21 mouse cellular contexts compared by ENCODE assay signal in the genomic region with DNA sequence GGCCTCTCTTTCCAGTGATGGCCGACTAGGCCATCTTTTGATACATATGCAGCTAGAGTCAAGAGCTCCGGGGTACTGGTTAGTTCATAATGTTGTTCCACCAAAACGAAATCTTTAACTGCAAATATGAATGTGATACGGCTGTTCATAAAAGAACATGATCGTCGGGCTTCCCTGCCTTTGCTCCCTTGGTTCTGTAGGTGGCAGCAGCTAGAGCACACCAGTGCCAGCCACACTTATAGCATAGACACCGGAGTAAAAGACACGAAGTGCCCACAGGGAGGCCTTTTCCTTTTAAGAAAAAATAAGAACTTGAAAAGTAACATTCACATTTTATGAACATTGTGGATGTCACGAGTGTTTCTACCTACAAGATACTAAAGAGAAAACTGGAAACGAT.
A peak's percentile ranks its signal among the peaks of the same experiment; 100 is the strongest.
DNase-seq lines count a peak whose midpoint lies in the region; ATAC-seq and TF ChIP-seq lines count a peak whose summit lies in the region.
"Had no signal": no experiment of that assay in that cellular context is flagged by ENCODE, and none has a peak within 500 bp of the region (broad histone marks: within the 10 kb centered on the region; RNA-seq: fewer than 3 reads in every experiment).

No protein-coding gene starts in this region.

- TF ChIP-seq EP300 in CH12.LX (IDR thresholded peaks at IDR 0.05; ENCODE audit: low read length), result no peak
- no peak for TF ChIP-seq EP300 in liver, postnatal 0 days (IDR thresholded peaks at IDR 0.05; ENCODE audit: low read depth)

- intact Hi-C loops in left cerebral cortex, adult 2 months (cut with DNase I), result no loop called here
- intact Hi-C loops in left cerebral cortex, postnatal 25 days (cut with DNase I), result no loop called here

- no peaks in the 10 kb centered on the region for H3K79me2 ChIP-seq in CH12.LX (replicated peaks; ENCODE audit: control insufficient read depth, extremely low read depth, insufficient read depth, poor library complexity, severe bottlenecking)

- dilution Hi-C loops in CH12.LX (cut with MboI; ENCODE audit: extremely low pct_ligation_motif_present, extremely low pct_unique_long_range_greater_than_20kb, low sequenced_read_pairs), result no loop called here

- no peaks in the 10 kb centered on the region for H3K36me3 ChIP-seq in CH12.LX (replicated peaks in 1 of 2; ENCODE audit: control insufficient read depth in 1 of 2, insufficient read depth in 1 of 2, low read length in 1 of 2)
- no peaks in the 10 kb centered on the region for H3K36me3 ChIP-seq in liver, postnatal 0 days (replicated peaks; ENCODE audit: insufficient read depth, low read length)
- H3K36me3 ChIP-seq: hindbrain, embryonic 12.5 days; limb, embryonic 12.5 days; liver, embryonic 15.5 days had no signal

- peak; percentile 90 for ATAC-seq in frontal cortex, adult (ENCODE audit: low TSS enrichment)
- no peak for ATAC-seq in liver, postnatal 0 days
- ATAC-seq: forebrain, embryonic 14.5 days had no signal

- no peaks in the 10 kb centered on the region for H3K9me3 ChIP-seq in CH12.LX (replicated peaks; ENCODE audit: low read length)
- no peaks in the 10 kb centered on the region for H3K9me3 ChIP-seq in liver, postnatal 0 days (ENCODE audit: low read length)
- H3K9me3 ChIP-seq: hindbrain, embryonic 12.5 days; limb, embryonic 12.5 days; liver, embryonic 15.5 days had no signal

- no peak for TF ChIP-seq POLR2A in CH12.LX (IDR thresholded peaks at IDR 0.05; ENCODE audit: low read depth, low read length)

- no peak overlapping the region for H3K27ac ChIP-seq in left cerebral cortex, adult 2 months
- no peak overlapping the region for H3K27ac ChIP-seq in CH12.LX (ENCODE audit: insufficient read depth, low read depth)
- no peak overlapping the region for H3K27ac ChIP-seq in liver, postnatal 0 days (ENCODE audit: low read depth)
- H3K27ac ChIP-seq: hindbrain, embryonic 12.5 days; limb, embryonic 12.5 days; liver, embryonic 15.5 days had no signal

- peak; percentile 25 for TF ChIP-seq CTCF in left cerebral cortex, adult 2 months (IDR thresholded peaks at IDR 0.05)
- TF ChIP-seq CTCF in CH12.LX (conservative IDR thresholded peaks at IDR 0.05 in 1 of 2, IDR thresholded peaks at IDR 0.05 in 1 of 2; ENCODE audit: low read depth in 2 of 2, low read length in 2 of 2), result peak in 1 of 2 experiments; percentile 47; a peak in 2 of 4 replicates
- no peak for TF ChIP-seq CTCF in liver, postnatal 0 days (IDR thresholded peaks at IDR 0.05; ENCODE audit: low read depth)

- H3K27me3 ChIP-seq in CH12.LX (replicated peaks), result no peaks in the 10 kb centered on the region
- H3K27me3 ChIP-seq in liver, postnatal 0 days (ENCODE audit: insufficient read depth, low read length), result no peaks in the 10 kb centered on the region
- H3K27me3 ChIP-seq: hindbrain, embryonic 12.5 days; limb, embryonic 12.5 days; liver, embryonic 15.5 days had no signal

- H3K4me2 ChIP-seq in CH12.LX (ENCODE audit: insufficient read depth, low read depth, poor library complexity, severe bottlenecking), result no peak overlapping the region
- no peak overlapping the region for H3K4me2 ChIP-seq in liver, postnatal 0 days (ENCODE audit: low read depth, low read length)
- H3K4me2 ChIP-seq: heart, embryonic 11.5 days; hindbrain, embryonic 12.5 days; limb, embryonic 12.5 days; liver, embryonic 15.5 days had no signal

- H3K4me1 ChIP-seq in CH12.LX (ENCODE audit: control insufficient read depth in 1 of 2, insufficient read depth in 2 of 2), result peaks cover 20 to 21% of the 10 kb centered on the region in 2 experiments
- no peaks in the 10 kb centered on the region for H3K4me1 ChIP-seq in liver, postnatal 0 days (ENCODE audit: insufficient read depth)
- H3K4me1 ChIP-seq: hindbrain, embryonic 12.5 days; limb, embryonic 12.5 days; liver, embryonic 15.5 days had no signal

- in situ Hi-C loops in CH12.LX (cut with MboI; ENCODE audit: low pct_ligation_motif_present, low pct_unique_long_range_greater_than_20kb, low sequenced_read_pairs), result no loop called here

- no peak overlapping the region for H3K4me3 ChIP-seq in left cerebral cortex, adult 2 months
- no peak overlapping the region for H3K4me3 ChIP-seq in CH12.LX (replicated peaks in 1 of 3; ENCODE audit: low read depth in 2 of 3, low read length in 2 of 3, poor library complexity in 1 of 3)
- no peak overlapping the region for H3K4me3 ChIP-seq in liver, postnatal 0 days (ENCODE audit: low read depth, low read length)
- H3K4me3 ChIP-seq: hindbrain, embryonic 12.5 days; limb, embryonic 12.5 days; liver, embryonic 15.5 days had no signal

- 70% methylated on average over 9 of the region's 10 CpGs for WGBS in liver, postnatal 0 days (ENCODE audit: insufficient replicate concordance)

- TF ChIP-seq RAD21 in CH12.LX (IDR thresholded peaks at IDR 0.05; ENCODE audit: low read depth, low read length), result no peak; the same call in 1 of the 2 replicates

- no peak overlapping the region for H3K9ac ChIP-seq in CH12.LX (ENCODE audit: insufficient read depth, low read depth)
- no peak overlapping the region for H3K9ac ChIP-seq in liver, postnatal 0 days (replicated peaks)
- H3K9ac ChIP-seq: hindbrain, embryonic 12.5 days; limb, embryonic 12.5 days; liver, embryonic 15.5 days had no signal

- no peak for DNase-seq in frontal cortex, postnatal 10 days (ENCODE audit: low spot score in 2 of 2)
- no peak for DNase-seq in left cerebral cortex, adult 2 months (ENCODE audit: extremely low spot score in 1 of 2, low spot score in 2 of 2)
- DNase-seq in left cerebral cortex, postnatal 25 days (ENCODE audit: low spot score in 2 of 2), result no peak
- no peak for DNase-seq in CH12.LX (ENCODE audit: extremely low read depth)
- peak; percentile 17 for DNase-seq in brain, adult 2 months (ENCODE audit: low read depth, low spot score)
- DNase-seq in testis, postnatal 14 days (ENCODE audit: low spot score), result no peak
- DNase-seq in liver, postnatal 0 days, result no peak
- DNase-seq: adrenal gland, postnatal 25 days; cerebellum, adult 2 months; cerebellum, postnatal 14 days; gastrocnemius, postnatal 10 days; heart, postnatal 36 days; kidney, adult 18-20 months; kidney, postnatal 4 days; midbrain, embryonic 14.5 days had no signal

TF ChIP-seq in CH12.LX, 34 proteins besides CTCF, POLR2A, EP300 and RAD21:
- TF ChIP-seq SMC3 (IDR thresholded peaks at IDR 0.05; ENCODE audit: low read depth, low read length), result peak; percentile 10; the same call in 1 of the 2 replicates
- TF ChIP-seq UBTF (IDR thresholded peaks at IDR 0.05; ENCODE audit: low read depth, low read length), result no peak
- TF ChIP-seq JUND (conservative IDR thresholded peaks at IDR 0.05; ENCODE audit: low read depth, low read length), result no peak
TF ChIP-seq in CH12.LX: peak in this region for 1.
